Mouse (Mus musculus) cerebellum, adult 2 months (tissue): ENCODE results near the gene Ddx41. TPM values are rescaled to one million over a fixed set of nuclear protein-coding genes. Genes with fewer than 3 reads are reported as not detected.

Experiments
- DNase-seq, 2 experiments: peaks; one replicate each; pipeline ENCODE4 v3.0.0; 2021
- H3K27ac ChIP-seq: fragments of 200-500 bp; 2 replicates; pipeline ENCODE4 v1.5.1; 2012; ENCODE audit warnings: low read length, control low read depth, inconsistent platforms; ENCODE audit not compliant: insufficient read depth
- H3K27me3 ChIP-seq: fragments of 200-500 bp; 2 replicates; pipeline ENCODE4 v1.6.1; 2012; ENCODE audit warnings: inconsistent platforms, mild to moderate bottlenecking, low read length, moderate library complexity; ENCODE audit not compliant: control insufficient read depth, insufficient read depth
- H3K4me1 ChIP-seq: fragments of 200-500 bp; 2 replicates; pipeline ENCODE4 v1.6.1; 2011; ENCODE audit warnings: low read length; ENCODE audit not compliant: control insufficient read depth, insufficient read depth
- H3K4me3 ChIP-seq: fragments of 200-500 bp; replicated peaks from 2 replicates; pipeline ENCODE3; 2011; ENCODE audit warnings: mild to moderate bottlenecking, low read depth, low read length, control low read depth; ENCODE audit not compliant: insufficient read depth
- CTCF ChIP-seq: fragments of 200-500 bp; IDR thresholded peaks from 2 replicates; pipeline ENCODE4 v1.5.1; 2011; ENCODE audit warnings: low read depth, mild to moderate bottlenecking, control low read depth, low read length, moderate library complexity, borderline replicate concordance; ENCODE audit not compliant: insufficient read depth
- POLR2A ChIP-seq: fragments of 200-500 bp; IDR thresholded peaks from 2 replicates; pipeline ENCODE4 v1.6.1; 2011; ENCODE audit warnings: low read length, control low read depth, borderline replicate concordance; ENCODE audit not compliant: insufficient read depth
- WGBS: fragments of 180-500 bp; shearing (Covaris S2); methylation state at CpG from one replicate; pipeline ENCODE4 v1.1.7; 2018; 5-methylcytosine and 5-hydroxymethylcytosine counted together
- polyA plus RNA-seq: library from polyadenylated mRNA; depleted of rRNA; stranded (reverse); fragments of >200 nt; gene quantifications from 2 replicates; pipeline ENCODE4 v1.2.3, GENCODE M21; 2012

The Ddx41 gene
- polyA plus RNA-seq, 1 experiment, result 66.3 TPM

GRCm38 (mm10) chr13:55500575-55500974 is 35.9 kb downstream of the Ddx41 start:
- WGBS, result 93% methylated on average over 10 of the region's 10 CpGs
- Histone ChIP-seq H3K4me3 (no peak overlapping the region), H3K27me3 (no peaks in the 10 kb centered on the region), H3K4me1 (peaks cover 12% of the 10 kb centered on the region; the same call in 1 of the 2 replicates), H3K27ac (no peak overlapping the region)
- TF ChIP-seq CTCF (no peak), POLR2A (no peak)
- no peak for DNase-seq

GRCm38 (mm10) chr13:55498906-55499305 is 37.6 kb downstream of the Ddx41 start:
- no peaks in the 10 kb centered on the region for H3K27me3 ChIP-seq
- H3K27ac ChIP-seq, result no peak overlapping the region
- H3K4me3 ChIP-seq, result no peak overlapping the region
- peaks cover 19% of the 10 kb centered on the region; the same call in 1 of the 2 replicates for H3K4me1 ChIP-seq
- 73% methylated on average over 11 of the region's 11 CpGs for WGBS
- TF ChIP-seq CTCF (no peak), POLR2A (no peak)
- DNase-seq, result no peak

GRCm38 (mm10) chr13:55496661-55497060 is 39.8 kb downstream of the Ddx41 start:
- TF ChIP-seq CTCF, result no peak
- TF ChIP-seq POLR2A, result no peak
- Histone ChIP-seq H3K27ac (no peak overlapping the region), H3K4me1 (peaks cover 19% of the 10 kb centered on the region; the same call in 1 of the 2 replicates), H3K27me3 (no peaks in the 10 kb centered on the region), H3K4me3 (no peak overlapping the region)
- 81% methylated on average over 6 of the region's 6 CpGs for WGBS
- DNase-seq, result no peak

DNA sequence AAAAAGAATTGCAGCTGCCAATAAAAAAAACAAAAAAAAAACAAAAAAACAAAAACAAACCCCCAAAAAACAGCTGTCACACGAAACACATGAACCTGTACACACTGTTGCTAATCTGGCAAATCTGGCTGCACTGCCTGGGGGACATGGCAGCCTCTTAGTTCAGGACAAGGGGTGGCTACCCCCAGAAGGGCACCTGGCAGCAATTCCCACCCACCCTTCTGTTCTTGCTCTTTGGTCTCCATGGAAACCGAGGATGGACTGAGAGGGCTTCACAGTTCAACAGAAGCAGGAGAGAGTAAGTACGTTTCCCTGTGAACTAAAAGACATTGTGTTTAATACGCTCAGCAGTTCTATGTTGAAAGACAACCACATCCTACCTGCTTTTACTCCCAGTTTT is 40.8 kb downstream of the Ddx41 start:
- Histone ChIP-seq H3K27ac (no peak overlapping the region), H3K4me3 (no peak overlapping the region), H3K27me3 (no peaks in the 10 kb centered on the region), H3K4me1 (peaks cover 19% of the 10 kb centered on the region; the same call in 1 of the 2 replicates)
- no peak for TF ChIP-seq POLR2A
- no peak for TF ChIP-seq CTCF
- no peak for DNase-seq
- WGBS, result 35% methylated on average over 4 of the region's 4 CpGs

- WGBS, result 8% methylated on average over 18 of the region's 18 CpGs
- TF ChIP-seq CTCF (0 out of 2 replicates have a peak, but pooled peaks have one; percentile 2), POLR2A (no peak)
- DNase-seq, result peak; percentile 79 to 91
Measured at GRCm38 (mm10) chr13:55494883-55495621, 41.4 kb downstream of the Ddx41 start.

GRCm38 (mm10) chr13:55494257-55494656 is 42.2 kb downstream of the Ddx41 start:
- H3K4me1 ChIP-seq, result peaks cover 19% of the 10 kb centered on the region; the same call in 1 of the 2 replicates
- TF ChIP-seq CTCF (no peak), POLR2A (no peak)
- WGBS, result 70% methylated on average over 2 of the region's 2 CpGs
- DNase-seq, result no peak
- no peaks in the 10 kb centered on the region for H3K27me3 ChIP-seq
- H3K27ac ChIP-seq, result no peak overlapping the region
- no peak overlapping the region for H3K4me3 ChIP-seq

More at GRCm38 (mm10) chr13:55494883-55495621, 41.4 kb downstream of the Ddx41 start:
- H3K27ac ChIP-seq, result no peak overlapping the region
- peaks cover 19% of the 10 kb centered on the region; the same call in 1 of the 2 replicates for H3K4me1 ChIP-seq
- H3K27me3 ChIP-seq, result no peaks in the 10 kb centered on the region
- no peak overlapping the region for H3K4me3 ChIP-seq

DNA sequence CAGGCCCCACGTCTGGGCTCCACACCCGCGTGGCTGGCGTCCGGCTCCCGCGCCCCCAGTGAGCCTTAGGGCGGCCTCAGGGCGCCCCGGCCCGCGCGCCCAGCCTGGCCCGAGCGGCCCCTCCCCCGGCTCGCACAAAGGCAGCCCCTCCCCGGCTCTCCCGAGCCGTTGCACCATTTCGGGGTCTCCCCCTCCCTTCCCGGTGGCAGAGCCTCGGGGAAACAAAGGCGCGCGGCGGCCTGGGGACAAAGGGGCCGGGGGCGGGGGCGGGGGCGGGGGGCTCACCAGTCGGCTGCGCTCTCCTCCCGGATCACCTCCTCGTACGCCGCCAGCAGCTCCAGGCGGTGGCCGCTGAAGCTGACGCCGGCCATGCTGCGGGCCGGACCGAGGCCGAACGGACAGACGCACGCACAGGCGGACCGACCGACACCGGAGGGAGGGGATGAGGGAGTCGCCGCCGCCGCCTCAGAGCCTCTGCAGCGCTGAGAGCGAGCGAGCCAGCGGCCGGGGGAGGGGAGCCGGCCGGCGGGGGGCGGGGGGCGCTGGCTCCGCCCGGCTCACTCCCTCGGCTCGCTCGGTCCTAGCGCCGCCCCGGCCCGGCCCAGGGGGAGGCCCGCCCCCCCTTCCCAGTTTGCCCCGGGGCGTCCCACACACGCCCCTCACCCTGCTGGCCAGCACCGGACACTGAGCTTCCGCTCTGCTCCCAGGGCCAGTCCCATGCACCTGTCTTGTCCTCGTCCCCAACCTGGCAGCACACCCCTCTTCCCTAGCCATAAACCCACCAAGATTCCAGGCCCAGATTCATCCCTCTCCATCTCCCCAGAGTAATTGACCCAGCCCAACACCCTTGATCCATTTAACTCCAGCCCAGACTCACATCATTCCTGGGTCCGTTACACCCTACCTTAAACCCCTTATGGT is 48.6 kb downstream of the Ddx41 start, which contains the start of gene Dbn1:
TSS of gene Dbn1 (minus strand) at position 534 of the 921 bp plus-strand sequence.
- peaks cover 4% of the 10 kb centered on the region; the same call in 1 of the 2 replicates for H3K4me1 ChIP-seq
- DNase-seq, result peak in 1 of 2 experiments; percentile 43
- WGBS, result 2% methylated on average over 61 of the region's 83 CpGs

More for the DNA sequence above, 48.6 kb downstream of the Ddx41 start, which contains the start of gene Dbn1:
- Histone ChIP-seq H3K27ac (no peak within 1 kb of the TSS), H3K4me3 (peak within 1 kb of the TSS; percentile 43), H3K27me3 (no peaks in the 10 kb centered on the region)
- TF ChIP-seq CTCF, result no peak
- no peak for TF ChIP-seq POLR2A
